Mouse (Mus musculus) right cerebral cortex, adult 2 months (tissue): Measurements from ENCODE around the gene Akap1.

Source experiments
- DNase-seq, 2 experiments: peaks; one replicate each; pipeline ENCODE4 v3.0.0; 2021 to 2022; ENCODE audit warnings: low spot score in 2 of 2

The Akap1 gene

DNA sequence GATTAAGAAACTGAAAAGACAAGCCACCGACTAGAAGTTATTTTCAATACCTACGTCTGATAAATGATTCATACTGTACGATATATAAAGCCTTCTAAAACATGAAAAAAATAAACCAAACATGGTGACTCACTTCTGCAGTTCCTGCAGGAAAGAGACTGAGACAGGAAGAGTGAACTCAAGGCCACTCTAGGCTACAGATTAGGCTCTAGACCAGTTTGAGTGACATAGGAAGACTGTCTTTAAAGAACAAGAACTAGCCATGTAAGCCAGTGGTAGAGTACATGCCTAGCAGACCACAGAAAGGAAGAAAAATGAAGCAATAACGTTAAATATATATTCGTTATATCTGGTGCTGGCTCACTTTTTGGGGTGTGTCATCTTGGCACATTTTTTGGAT lies 81.9 kb downstream of the Akap1 start:
- no peak for DNase-seq
